Mouse (Mus musculus) CH12.LX (cell line): Measurements from ENCODE around the gene Adprh.

ENCODE experiments used
- BHLHE40 ChIP-seq: IDR thresholded peaks from 2 replicates; pipeline ENCODE4 v1.6.1; 2011; ENCODE audit warnings: mild to moderate bottlenecking, low read depth, low read length, improper control_type of control experiment
- CTCF ChIP-seq, 2 experiments: IDR thresholded peaks in 1 of 2; conservative IDR thresholded peaks in 1 of 2; 2 replicates each; pipeline ENCODE4 v1.5.1; 2011 to 2012; ENCODE audit warnings: low read depth in 2 of 2, low read length in 2 of 2, improper control_type of control experiment in 1 of 2, inconsistent platforms in 1 of 2, mild to moderate bottlenecking in 1 of 2, moderate library complexity in 1 of 2
- ETS1 ChIP-seq: conservative IDR thresholded peaks from 2 replicates; pipeline ENCODE4 v1.6.1; 2012; ENCODE audit warnings: low read depth, mild to moderate bottlenecking, inconsistent platforms, low read length, improper control_type of control experiment, moderate library complexity
- HCFC1 ChIP-seq: IDR thresholded peaks from 2 replicates; pipeline ENCODE4 v1.6.1; 2012; ENCODE audit warnings: low read depth, mild to moderate bottlenecking, inconsistent platforms, low read length, improper control_type of control experiment
- JUND ChIP-seq: conservative IDR thresholded peaks from 2 replicates; pipeline ENCODE4 v1.6.1; 2011; ENCODE audit warnings: low read depth, low read length, improper control_type of control experiment
- MAZ ChIP-seq: IDR thresholded peaks from 2 replicates; pipeline ENCODE4 v1.6.1; 2012; ENCODE audit warnings: low read depth, mild to moderate bottlenecking, inconsistent platforms, low read length, improper control_type of control experiment, moderate library complexity
- POLR2A ChIP-seq: IDR thresholded peaks from 2 replicates; pipeline ENCODE4 v1.6.1; 2011; ENCODE audit warnings: low read depth, mild to moderate bottlenecking, improper control_type of control experiment, low read length
- RAD21 ChIP-seq: IDR thresholded peaks from 2 replicates; pipeline ENCODE4 v1.6.1; 2011; ENCODE audit warnings: low read depth, mild to moderate bottlenecking, low read length, improper control_type of control experiment, moderate library complexity

- no peak for TF ChIP-seq BHLHE40
- TF ChIP-seq ETS1 = no peak
- no peak for TF ChIP-seq MAZ
- no peak for TF ChIP-seq JUND
- TF ChIP-seq HCFC1 = no peak
- no peak; the same call in none of the 2 replicates for TF ChIP-seq POLR2A
- no peak for TF ChIP-seq CTCF (conservative IDR thresholded peaks at IDR 0.05 in 1 of 2, IDR thresholded peaks at IDR 0.05 in 1 of 2; ENCODE audit: low read depth in 2 of 2, low read length in 2 of 2)
- TF ChIP-seq RAD21 = no peak
Measured at GRCm38 (mm10) chr16:38466089-38466488, 13.6 kb upstream of the Adprh start.
